Mouse (Mus musculus): ENCODE results near the gene Bcl2l13.
"Not testable (repeated sequence)": the region's sequence is repeated elsewhere in the genome, so short reads cannot be mapped to it uniquely, and the experiment has no call there.

- not testable (repeated sequence) for TF ChIP-seq TCF12 (IDR thresholded peaks at IDR 0.05; ENCODE audit: insufficient read depth, poor library complexity, severe bottlenecking); MAX (IDR thresholded peaks at IDR 0.05; ENCODE audit: low read depth); POLR2A (IDR thresholded peaks at IDR 0.05; ENCODE audit: insufficient read length, low read depth); MYOG (IDR thresholded peaks at IDR 0.05; ENCODE audit: control insufficient read depth in 1 of 3, insufficient read depth in 1 of 3, insufficient read length in 2 of 3, low read depth in 2 of 3); POLR2AphosphoS2 (IDR thresholded peaks at IDR 0.05; ENCODE audit: insufficient read length, low read depth); CEBPB (IDR thresholded peaks at IDR 0.05; ENCODE audit: insufficient read depth, poor library complexity, severe bottlenecking); USF1 (IDR thresholded peaks at IDR 0.05; ENCODE audit: low read depth); SRF (IDR thresholded peaks at IDR 0.05; ENCODE audit: control insufficient read depth, insufficient read length, low read depth)
Measured at GRCm38 (mm10) chr6:120907876-120908597, 72.0 kb downstream of the Bcl2l13 start.

Measured in myocyte (in vitro differentiated cells).